Comparison of ENCODE assay signal across 32 mouse cellular contexts in the genomic region with DNA sequence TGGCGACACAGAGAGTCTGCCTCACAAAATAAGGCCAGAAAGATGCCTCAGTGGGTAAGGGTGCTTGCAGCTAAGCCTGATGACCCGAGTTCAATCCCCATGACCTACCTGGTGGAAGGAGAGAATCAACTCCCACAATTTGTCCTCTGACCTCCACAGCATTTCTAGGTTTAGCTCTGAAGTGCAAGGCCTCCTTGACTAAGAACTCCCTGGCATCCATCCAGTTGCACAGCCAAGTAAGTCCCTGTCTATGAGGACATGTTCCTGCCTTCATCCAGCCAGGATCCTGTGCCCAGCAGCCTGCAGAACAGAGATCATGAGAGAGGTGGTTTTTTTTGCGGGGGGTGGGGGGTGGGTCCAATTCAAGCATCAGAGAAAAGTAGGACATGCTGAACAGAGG. TPM values are rescaled to one million over a fixed set of nuclear protein-coding genes. Genes with fewer than 3 reads are reported as not detected.
DNase-seq lines count a peak whose midpoint lies in the region; ATAC-seq and TF ChIP-seq lines count a peak whose summit lies in the region.
"Had no signal": no experiment of that assay in that cellular context is flagged by ENCODE, and none has a peak within 500 bp of the region (broad histone marks: within the 10 kb centered on the region; RNA-seq: fewer than 3 reads in every experiment).

No protein-coding gene starts in this region.

- peak; percentile 50 for DNase-seq in kidney, adult 2 months
- no peak for DNase-seq in kidney, adult 18-20 months
- DNase-seq in adrenal gland, postnatal 10 days = peak; percentile 59
- peak; percentile 71 to 72 for DNase-seq in adrenal gland, postnatal 36 days
- no peak for DNase-seq in embryo, embryonic 10 days (ENCODE audit: low spot score)
- DNase-seq in hindbrain, embryonic 11.5 days (ENCODE audit: low spot score) = no peak
- DNase-seq in ovary, postnatal 10 days (ENCODE audit: low spot score) = no peak
- DNase-seq: cerebellum, adult 18-20 months; cerebellum, adult 9-10 months; cerebellum, postnatal 14 days; gastrocnemius, postnatal 10 days; gastrocnemius, postnatal 36 days; heart, adult 2 months; heart, postnatal 14 days; heart, postnatal 4 days; kidney, adult 9 months had no signal

- no peak for ATAC-seq in hindbrain, embryonic 11.5 days (ENCODE audit: low FRiP score)
- ATAC-seq: forebrain, embryonic 13.5 days; forebrain, embryonic 16.5 days; intestine, postnatal 0 days had no signal

- TF ChIP-seq POLR2A in kidney, adult 2 months (IDR thresholded peaks at IDR 0.05; ENCODE audit: low read depth, low read length) = no peak

- no peak overlapping the region for H3K27ac ChIP-seq in kidney, adult 2 months (ENCODE audit: insufficient read depth, low read depth, low read length)
- H3K27ac ChIP-seq in hindbrain, embryonic 11.5 days (ENCODE audit: low read depth, low read length) = no peak overlapping the region
- H3K27ac ChIP-seq: embryonic facial prominence, embryonic 10.5 days; embryonic facial prominence, embryonic 13.5 days; forebrain, embryonic 13.5 days; heart, adult 2 months; heart, embryonic 10.5 days; hindbrain, embryonic 12.5 days had no signal

- H3K9ac ChIP-seq in hindbrain, embryonic 11.5 days (ENCODE audit: low read depth, low read length) = no peak overlapping the region
- H3K9ac ChIP-seq: embryonic facial prominence, embryonic 13.5 days; forebrain, embryonic 13.5 days; heart, embryonic 13.5 days; hindbrain, embryonic 12.5 days; hindbrain, embryonic 15.5 days had no signal

- no peaks in the 10 kb centered on the region for H3K9me3 ChIP-seq in hindbrain, embryonic 11.5 days (ENCODE audit: control insufficient read depth, low read length)
- H3K9me3 ChIP-seq: embryonic facial prominence, embryonic 10.5 days; embryonic facial prominence, embryonic 13.5 days; forebrain, embryonic 13.5 days; heart, embryonic 10.5 days; heart, embryonic 13.5 days; hindbrain, embryonic 12.5 days; hindbrain, embryonic 15.5 days had no signal

- no peaks in the 10 kb centered on the region for H3K27me3 ChIP-seq in kidney, adult 2 months (replicated peaks; ENCODE audit: control insufficient read depth, insufficient read depth, low read length)
- no peaks in the 10 kb centered on the region for H3K27me3 ChIP-seq in hindbrain, embryonic 11.5 days (ENCODE audit: control insufficient read depth, insufficient read depth, low read length)
- H3K27me3 ChIP-seq: embryonic facial prominence, embryonic 13.5 days; hindbrain, embryonic 12.5 days; hindbrain, embryonic 15.5 days; Patski had no signal

- H3K4me2 ChIP-seq in hindbrain, embryonic 11.5 days (replicated peaks; ENCODE audit: low read depth, low read length) = no peak overlapping the region
- H3K4me2 ChIP-seq: embryonic facial prominence, embryonic 13.5 days; forebrain, embryonic 13.5 days; heart, embryonic 13.5 days; hindbrain, embryonic 12.5 days; hindbrain, embryonic 15.5 days had no signal

- no peak overlapping the region for H3K4me3 ChIP-seq in kidney, adult 2 months (ENCODE audit: insufficient read depth, low read depth, low read length)
- no peak overlapping the region for H3K4me3 ChIP-seq in hindbrain, embryonic 11.5 days (ENCODE audit: low read depth, low read length)
- H3K4me3 ChIP-seq: embryonic facial prominence, embryonic 10.5 days; embryonic facial prominence, embryonic 13.5 days; erythroblast, embryonic 14.5 days; forebrain, embryonic 13.5 days; heart, adult 2 months; heart, embryonic 10.5 days; heart, embryonic 13.5 days; hindbrain, embryonic 12.5 days; hindbrain, embryonic 15.5 days had no signal

- WGBS in kidney, adult 2 months = 75% methylated on average over 3 of the region's 3 CpGs
- 75% methylated on average over 3 of the region's 3 CpGs for WGBS in hindbrain, embryonic 11.5 days

- TF ChIP-seq CTCF in kidney, adult 2 months (conservative IDR thresholded peaks at IDR 0.05; ENCODE audit: insufficient read depth, insufficient read length, low read depth, low read length) = no peak

- no peaks in the 10 kb centered on the region for H3K36me3 ChIP-seq in kidney, adult 2 months (ENCODE audit: control insufficient read depth, insufficient read depth, low read length)
- no peaks in the 10 kb centered on the region for H3K36me3 ChIP-seq in hindbrain, embryonic 11.5 days (ENCODE audit: control insufficient read depth, insufficient read depth, low read length)
- H3K36me3 ChIP-seq: embryonic facial prominence, embryonic 10.5 days; embryonic facial prominence, embryonic 13.5 days; heart, embryonic 10.5 days; heart, embryonic 13.5 days; hindbrain, embryonic 12.5 days; hindbrain, embryonic 15.5 days had no signal

- H3K4me1 ChIP-seq in kidney, adult 2 months (ENCODE audit: control insufficient read depth, insufficient read depth, low read length) = peaks cover 10% of the 10 kb centered on the region; the same call in 1 of the 2 replicates
- H3K4me1 ChIP-seq in hindbrain, embryonic 11.5 days (replicated peaks; ENCODE audit: control insufficient read depth, insufficient read depth, low read length) = no peaks in the 10 kb centered on the region

RNA-seq across cellular contexts. Expression of a gene that starts 7.3 kb away (rescaled TPM):
- 107 TPM in 2 replicates for polyA plus RNA-seq in kidney, adult 2 months (2012; rRNA removed)
- total RNA-seq in adrenal gland, postnatal 10 days (2021) = 10 to 100 TPM; 26.7 to 27.5 TPM
- total RNA-seq in adrenal gland, postnatal 36 days (2021) = 10 to 100 TPM; 26.4 to 27.3 TPM
- polyA plus RNA-seq in hindbrain, embryonic 11.5 days (2014; fragmentation: Nextera tagmentation; extraction: Ambion mirVana) = 6.8 TPM in 2 replicates

RNA-seq across cellular contexts. Expression of a gene that starts 45.2 kb away (rescaled TPM):
- polyA plus RNA-seq in kidney, adult 2 months (2012; rRNA removed) = not detected in 2 replicates
- not detected for total RNA-seq in adrenal gland, postnatal 10 days (2021)
- total RNA-seq in adrenal gland, postnatal 36 days (2021) = not detected
- 0.15 TPM in 1 of 2 replicates, not detected in the other for polyA plus RNA-seq in hindbrain, embryonic 11.5 days (2014; fragmentation: Nextera tagmentation; extraction: Ambion mirVana)
- total RNA-seq: ES-E14; gastrocnemius, adult 18-20 months; gastrocnemius, postnatal 10 days; gastrocnemius, postnatal 36 days; granulocyte monocyte progenitor cell, adult 5-6 weeks; heart, adult 2 months; heart, postnatal 14 days; heart, postnatal 4 days had no signal
- polyA plus RNA-seq: embryonic facial prominence, embryonic 10.5 days; embryonic facial prominence, embryonic 13.5 days; erythroblast, embryonic 14.5 days; forebrain, embryonic 13.5 days; forebrain, embryonic 16.5 days; heart, adult 2 months; heart, embryonic 10.5 days; heart, embryonic 13.5 days; heart, embryonic 16.5 days; hindbrain, embryonic 12.5 days; hindbrain, embryonic 15.5 days; intestine, embryonic 14.5 days; intestine, postnatal 0 days; Patski had no signal

RNA-seq across cellular contexts. Expression of a gene that starts 46.6 kb away (rescaled TPM):
- polyA plus RNA-seq in kidney, adult 2 months (2012; rRNA removed) = 101 and 115 TPM in 2 replicates
- total RNA-seq in adrenal gland, postnatal 10 days (2021) = 100 to 1,000 TPM; 130 to 150 TPM
- total RNA-seq in adrenal gland, postnatal 36 days (2021) = 100 to 1,000 TPM; 268 to 380 TPM
- polyA plus RNA-seq in hindbrain, embryonic 11.5 days (2014; fragmentation: Nextera tagmentation; extraction: Ambion mirVana) = 115 and 117 TPM in 2 replicates

RNA-seq across cellular contexts. Expression of a gene that starts 59.2 kb away (rescaled TPM):
- 58.2 and 80.3 TPM in 2 replicates for polyA plus RNA-seq in kidney, adult 2 months (2012; rRNA removed)
- 100 to 1,000 TPM; 186 to 194 TPM for total RNA-seq in adrenal gland, postnatal 10 days (2021)
- total RNA-seq in adrenal gland, postnatal 36 days (2021) = 100 to 1,000 TPM; 243 to 258 TPM
- polyA plus RNA-seq in hindbrain, embryonic 11.5 days (2014; fragmentation: Nextera tagmentation; extraction: Ambion mirVana) = 225 and 242 TPM in 2 replicates

Comparison
In these comparisons a context has a peak if more than half of its experiments do, and no peak if none do; other contexts are left out.
1. DNase-seq: peak in kidney, adult 2 months (single experiment), adrenal gland, postnatal 10 days (single experiment) and adrenal gland, postnatal 36 days (2 of 2); none in kidney, adult 18-20 months (single experiment), embryo, embryonic 10 days (single experiment), hindbrain, embryonic 11.5 days (single experiment) and ovary, postnatal 10 days (single experiment).